Mouse (Mus musculus) embryonic facial prominence, embryonic 15.5 days (tissue): Measurements from ENCODE around the gene Vav1. TPM values are rescaled to one million over a fixed set of nuclear protein-coding genes. Genes with fewer than 3 reads are reported as not detected.
A peak's percentile ranks its signal among the peaks of the same experiment; 100 is the strongest.

Experiments
- ATAC-seq: fragments of 200-750 bp; cut with Nextera tagmentation; 2 replicates; pipeline ENCODE4 v1.8.0; 2017; ENCODE audit warnings: low read depth, moderate TSS enrichment; ENCODE audit not compliant: insufficient number of reproducible peaks, low FRiP score, low TSS enrichment
- H3K27ac ChIP-seq: fragments of 300-500 bp; sonication (generic); replicated peaks from 2 replicates; pipeline ENCODE4 v1.5.1; 2015; ENCODE audit warnings: mild to moderate bottlenecking, inconsistent platforms
- H3K27me3 ChIP-seq: fragments of 300-500 bp; sonication (generic); 2 replicates; pipeline ENCODE4 v1.6.1; 2015; ENCODE audit warnings: inconsistent platforms
- H3K36me3 ChIP-seq: fragments of 300-500 bp; sonication (generic); 2 replicates; pipeline ENCODE4 v1.6.1; 2015; ENCODE audit warnings: mild to moderate bottlenecking, inconsistent platforms
- H3K4me1 ChIP-seq: fragments of 300-500 bp; sonication (generic); 2 replicates; pipeline ENCODE4 v1.6.1; 2015; ENCODE audit warnings: inconsistent platforms
- H3K4me2 ChIP-seq: fragments of 300-500 bp; sonication (generic); replicated peaks from 2 replicates; pipeline ENCODE4 v1.6.1; 2015; ENCODE audit warnings: mild to moderate bottlenecking, inconsistent platforms
- H3K4me3 ChIP-seq: fragments of 300-500 bp; sonication (generic); replicated peaks from 2 replicates; pipeline ENCODE4 v1.5.1; 2015; ENCODE audit warnings: mild to moderate bottlenecking, inconsistent platforms
- H3K9ac ChIP-seq: fragments of 300-500 bp; sonication (generic); 2 replicates; pipeline ENCODE4 v1.6.1; 2015; ENCODE audit warnings: inconsistent platforms
- H3K9me3 ChIP-seq: fragments of 300-500 bp; sonication (generic); replicated peaks from 2 replicates; pipeline ENCODE4 v1.6.1; 2016; ENCODE audit warnings: inconsistent platforms
- WGBS: fragments of 180-500 bp; shearing (Covaris S2); methylation state at CpG from one replicate; pipeline ENCODE4 v1.1.7; 2015; 5-methylcytosine and 5-hydroxymethylcytosine counted together
- polyA plus RNA-seq: library from polyadenylated mRNA; unstranded; fragments of >200 nt; fragmentation: Nextera tagmentation; extraction: Ambion mirVana; gene quantifications from 2 replicates; pipeline ENCODE4 v1.2.1, GENCODE M21; 2015

Vav1 gene
- 4.3 and 4.4 TPM in 2 replicates for polyA plus RNA-seq

GRCm38 (mm10) chr17:57278943-57279590, at the start of gene Vav1:
Gene Vav1, plus strand, starts transcription at chr17:57279100.
- Histone ChIP-seq H3K4me1 (peaks cover 23% of the 10 kb centered on the region), H3K4me2 (no peak within 1 kb of the TSS), H3K4me3 (no peak within 1 kb of the TSS), H3K9ac (no peak within 1 kb of the TSS), H3K27ac (no peak within 1 kb of the TSS), H3K36me3 (no peaks in the 10 kb centered on the region), H3K27me3 (0 out of 2 replicates have a peak, but pooled peaks cover 4% of the 10 kb centered on the region), H3K9me3 (no peaks in the 10 kb centered on the region)
- ATAC-seq: no peak
- WGBS: 61% methylated on average over 26 of the region's 26 CpGs

- Histone ChIP-seq H3K9ac (no peak overlapping the region), H3K4me2 (no peak overlapping the region), H3K9me3 (no peaks in the 10 kb centered on the region), H3K4me1 (no peaks in the 10 kb centered on the region; the same call in 1 of the 2 replicates), H3K27me3 (peaks cover 6% of the 10 kb centered on the region; the same call in 1 of the 2 replicates), H3K4me3 (no peak overlapping the region), H3K36me3 (no peaks in the 10 kb centered on the region; the same call in none of the 2 replicates), H3K27ac (no peak overlapping the region)
- 73% methylated on average over 15 of the region's 15 CpGs for WGBS
- ATAC-seq: no peak
Measured at GRCm38 (mm10) chr17:57229851-57230727, 48.8 kb upstream of the Vav1 start.

GRCm38 (mm10) chr17:57230728-57231125, 48.2 kb upstream of the Vav1 start:
- 47% methylated on average over 6 of the region's 6 CpGs for WGBS
- H3K9ac ChIP-seq: no peak overlapping the region
- peaks cover 3% of the 10 kb centered on the region for H3K36me3 ChIP-seq
- H3K27ac ChIP-seq: no peak overlapping the region
- 0 out of 2 replicates have a peak, but pooled peaks cover under 1% of the 10 kb centered on the region for H3K27me3 ChIP-seq
- no peak overlapping the region for H3K4me3 ChIP-seq
- H3K4me1 ChIP-seq: no peaks in the 10 kb centered on the region; the same call in 1 of the 2 replicates
- no peak overlapping the region for H3K4me2 ChIP-seq
- ATAC-seq: no peak
- no peaks in the 10 kb centered on the region for H3K9me3 ChIP-seq

- no peak overlapping the region for H3K9ac ChIP-seq
- no peak overlapping the region for H3K4me3 ChIP-seq
- no peak overlapping the region for H3K4me2 ChIP-seq
- no peak for ATAC-seq
- no peaks in the 10 kb centered on the region for H3K9me3 ChIP-seq
- no peaks in the 10 kb centered on the region; the same call in 1 of the 2 replicates for H3K4me1 ChIP-seq
- H3K36me3 ChIP-seq: peaks cover 9% of the 10 kb centered on the region
- H3K27me3 ChIP-seq: no peaks in the 10 kb centered on the region
- no peak overlapping the region for H3K27ac ChIP-seq
Measured at GRCm38 (mm10) chr17:57231321-57231771, 47.6 kb upstream of the Vav1 start.

GRCm38 (mm10) chr17:57232200-57232599, 46.7 kb upstream of the Vav1 start:
- Histone ChIP-seq H3K9me3 (no peaks in the 10 kb centered on the region), H3K27me3 (no peaks in the 10 kb centered on the region), H3K9ac (no peak overlapping the region), H3K4me1 (no peaks in the 10 kb centered on the region; the same call in 1 of the 2 replicates), H3K36me3 (peaks cover 18% of the 10 kb centered on the region), H3K4me3 (no peak overlapping the region), H3K27ac (no peak overlapping the region), H3K4me2 (no peak overlapping the region)
- no peak for ATAC-seq
- 80% methylated on average over 1 of the region's 1 CpGs for WGBS

GRCm38 (mm10) chr17:57233038-57233437, 45.9 kb upstream of the Vav1 start:
- Histone ChIP-seq H3K36me3 (peaks cover 26% of the 10 kb centered on the region), H3K9ac (no peak overlapping the region), H3K9me3 (no peaks in the 10 kb centered on the region), H3K4me3 (no peak overlapping the region), H3K27ac (no peak overlapping the region), H3K27me3 (no peaks in the 10 kb centered on the region), H3K4me2 (no peak overlapping the region), H3K4me1 (no peaks in the 10 kb centered on the region; the same call in 1 of the 2 replicates)
- ATAC-seq: no peak
- 57% methylated on average over 6 of the region's 7 CpGs for WGBS

- Histone ChIP-seq H3K27ac (no peak overlapping the region), H3K27me3 (no peaks in the 10 kb centered on the region), H3K4me2 (no peak overlapping the region), H3K36me3 (peaks cover 30% of the 10 kb centered on the region), H3K9ac (no peak overlapping the region), H3K4me1 (no peaks in the 10 kb centered on the region; the same call in 1 of the 2 replicates), H3K9me3 (no peaks in the 10 kb centered on the region), H3K4me3 (no peak overlapping the region)
- 80% methylated on average over 12 of the region's 12 CpGs for WGBS
- no peak for ATAC-seq
Measured at GRCm38 (mm10) chr17:57234254-57234928, 44.5 kb upstream of the Vav1 start.

GRCm38 (mm10) chr17:57235803-57236202, 43.1 kb upstream of the Vav1 start:
- ATAC-seq: 0 out of 2 replicates have a peak, but pooled peaks have one; percentile 9
- WGBS: 88% methylated on average over 5 of the region's 5 CpGs

GRCm38 (mm10) chr17:57237181-57237580, 41.7 kb upstream of the Vav1 start:
- H3K4me1 ChIP-seq: no peaks in the 10 kb centered on the region
- no peaks in the 10 kb centered on the region for H3K9me3 ChIP-seq
- no peak overlapping the region for H3K27ac ChIP-seq
- H3K27me3 ChIP-seq: no peaks in the 10 kb centered on the region
- no peak for ATAC-seq
- no peak overlapping the region for H3K9ac ChIP-seq
- peaks cover 39% of the 10 kb centered on the region for H3K36me3 ChIP-seq
- H3K4me3 ChIP-seq: no peak overlapping the region
- WGBS: 92% methylated on average over 9 of the region's 9 CpGs
- H3K4me2 ChIP-seq: no peak overlapping the region

More at GRCm38 (mm10) chr17:57235803-57236202, 43.1 kb upstream of the Vav1 start:
- no peaks in the 10 kb centered on the region; the same call in 1 of the 2 replicates for H3K4me1 ChIP-seq
- H3K4me3 ChIP-seq: no peak overlapping the region
- H3K9ac ChIP-seq: no peak overlapping the region
- H3K9me3 ChIP-seq: no peaks in the 10 kb centered on the region
- peaks cover 30% of the 10 kb centered on the region for H3K36me3 ChIP-seq
- no peaks in the 10 kb centered on the region for H3K27me3 ChIP-seq
- H3K4me2 ChIP-seq: no peak overlapping the region
- H3K27ac ChIP-seq: no peak overlapping the region

- H3K9ac ChIP-seq: no peak overlapping the region
- H3K27ac ChIP-seq: no peak overlapping the region
- H3K36me3 ChIP-seq: peaks cover 31% of the 10 kb centered on the region
- ATAC-seq: no peak
- peaks cover 18% of the 10 kb centered on the region for H3K4me1 ChIP-seq
- no peak overlapping the region for H3K4me3 ChIP-seq
- H3K27me3 ChIP-seq: no peaks in the 10 kb centered on the region
- no peak overlapping the region for H3K4me2 ChIP-seq
- 79% methylated on average over 10 of the region's 10 CpGs for WGBS
- no peaks in the 10 kb centered on the region for H3K9me3 ChIP-seq
Measured at GRCm38 (mm10) chr17:57243650-57244370, 35.1 kb upstream of the Vav1 start.
